Mouse (Mus musculus) cerebellum, adult 2 months (tissue): ENCODE measurements at regions not wholly inside any gene's neighbourhood (a gene's known extent, or its start where the extent isn't known, plus 50 kb on each side); places are given as distances from the start of the nearest gene placed in this dataset.

Experiments
- DNase-seq, 2 experiments: peaks; one replicate each; pipeline ENCODE4 v3.0.0; 2021
- H3K27ac ChIP-seq: fragments of 200-500 bp; 2 replicates; pipeline ENCODE4 v1.5.1; 2012; ENCODE audit warnings: low read length, control low read depth, inconsistent platforms; ENCODE audit not compliant: insufficient read depth
- H3K27me3 ChIP-seq: fragments of 200-500 bp; 2 replicates; pipeline ENCODE4 v1.6.1; 2012; ENCODE audit warnings: inconsistent platforms, mild to moderate bottlenecking, low read length, moderate library complexity; ENCODE audit not compliant: control insufficient read depth, insufficient read depth
- H3K4me1 ChIP-seq: fragments of 200-500 bp; 2 replicates; pipeline ENCODE4 v1.6.1; 2011; ENCODE audit warnings: low read length; ENCODE audit not compliant: control insufficient read depth, insufficient read depth
- H3K4me3 ChIP-seq: fragments of 200-500 bp; replicated peaks from 2 replicates; pipeline ENCODE3; 2011; ENCODE audit warnings: mild to moderate bottlenecking, low read depth, low read length, control low read depth; ENCODE audit not compliant: insufficient read depth
- CTCF ChIP-seq: fragments of 200-500 bp; IDR thresholded peaks from 2 replicates; pipeline ENCODE4 v1.5.1; 2011; ENCODE audit warnings: low read depth, mild to moderate bottlenecking, control low read depth, low read length, moderate library complexity, borderline replicate concordance; ENCODE audit not compliant: insufficient read depth
- POLR2A ChIP-seq: fragments of 200-500 bp; IDR thresholded peaks from 2 replicates; pipeline ENCODE4 v1.6.1; 2011; ENCODE audit warnings: low read length, control low read depth, borderline replicate concordance; ENCODE audit not compliant: insufficient read depth
- WGBS: fragments of 180-500 bp; shearing (Covaris S2); methylation state at CpG from one replicate; pipeline ENCODE4 v1.1.7; 2018; 5-methylcytosine and 5-hydroxymethylcytosine counted together

DNA sequence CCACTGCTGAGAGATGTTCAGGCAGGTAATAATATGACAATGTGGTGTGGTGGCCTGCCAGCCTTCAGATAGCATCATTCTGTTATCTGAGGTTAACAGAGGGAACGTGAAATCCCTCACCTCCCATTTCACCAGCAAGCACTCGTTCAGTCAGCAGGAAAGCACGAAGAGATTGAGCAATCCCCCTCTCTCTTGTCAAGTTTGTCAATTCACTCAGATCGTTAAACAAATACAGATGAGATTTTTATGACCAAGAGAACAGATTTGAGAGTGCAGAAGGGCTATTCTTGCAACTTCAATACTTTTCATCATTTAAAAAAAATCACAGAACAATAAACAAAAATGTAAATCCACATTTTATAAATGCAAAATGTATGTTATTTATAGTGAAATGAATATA lies 380.9 kb upstream of the Mctp2 start:
- Histone ChIP-seq H3K4me3 (no peak overlapping the region), H3K27me3 (no peaks in the 10 kb centered on the region), H3K27ac (no peak overlapping the region), H3K4me1 (peaks cover 5% of the 10 kb centered on the region; the same call in 1 of the 2 replicates)
- WGBS = 65% methylated on average over 4 of the region's 4 CpGs
- no peak for TF ChIP-seq POLR2A
- TF ChIP-seq CTCF = no peak
- DNase-seq = no peak

DNA sequence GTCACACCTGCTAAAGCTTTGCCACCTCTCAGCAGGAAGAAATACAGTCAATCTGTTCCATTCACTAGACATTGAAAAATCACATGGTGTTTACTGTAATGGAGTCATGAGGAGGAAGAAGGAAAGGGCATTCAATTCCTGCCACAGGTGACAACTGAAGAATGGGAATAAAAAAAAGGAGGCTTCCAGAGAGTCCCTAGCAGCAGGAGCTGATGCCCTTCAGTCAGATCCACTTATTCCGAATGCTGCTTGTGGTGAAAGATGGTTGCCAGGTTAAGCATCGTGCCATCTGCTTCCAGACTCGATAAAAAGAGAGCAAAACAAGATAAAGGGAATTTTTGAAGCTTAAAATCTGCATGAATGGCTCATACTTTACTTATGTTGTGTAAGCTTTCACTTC lies 385.0 kb upstream of the Mctp2 start:
- TF ChIP-seq POLR2A (no peak), CTCF (no peak)
- H3K4me1 ChIP-seq = peaks cover 5% of the 10 kb centered on the region; the same call in 1 of the 2 replicates
- WGBS = 7% methylated on average over 3 of the region's 3 CpGs

DNA sequence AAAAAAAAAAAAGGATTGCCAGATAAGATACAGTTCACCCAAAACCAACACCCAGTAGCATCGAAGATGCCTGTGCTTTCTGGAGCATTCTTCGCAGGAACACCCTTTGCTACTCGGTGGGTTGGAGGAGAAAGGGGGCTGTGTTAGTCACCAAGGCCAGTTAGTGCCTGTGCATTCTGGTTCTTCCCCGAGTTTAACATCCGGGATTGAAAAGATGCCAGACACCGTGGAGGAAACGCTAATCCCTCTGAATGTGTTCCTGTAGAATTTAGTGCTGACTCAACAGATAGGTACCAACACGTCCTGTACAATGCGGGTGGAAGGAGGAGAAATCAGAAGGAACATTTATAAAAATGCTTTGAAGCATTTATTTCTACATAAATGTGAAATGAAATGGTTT lies 385.5 kb upstream of the Mctp2 start:
- H3K4me3 ChIP-seq = no peak overlapping the region
- no peaks in the 10 kb centered on the region for H3K27me3 ChIP-seq
- no peak overlapping the region for H3K27ac ChIP-seq
- WGBS = 13% methylated on average over 9 of the region's 9 CpGs
- TF ChIP-seq CTCF (no peak), POLR2A (no peak)
- peaks cover 5% of the 10 kb centered on the region; the same call in 1 of the 2 replicates for H3K4me1 ChIP-seq
- DNase-seq = peak; percentile 39 to 55

More for the DNA sequence above, 385.0 kb upstream of the Mctp2 start:
- Histone ChIP-seq H3K4me3 (no peak overlapping the region), H3K27me3 (no peaks in the 10 kb centered on the region), H3K27ac (no peak overlapping the region)
- peak; percentile 59 to 83 for DNase-seq

DNA sequence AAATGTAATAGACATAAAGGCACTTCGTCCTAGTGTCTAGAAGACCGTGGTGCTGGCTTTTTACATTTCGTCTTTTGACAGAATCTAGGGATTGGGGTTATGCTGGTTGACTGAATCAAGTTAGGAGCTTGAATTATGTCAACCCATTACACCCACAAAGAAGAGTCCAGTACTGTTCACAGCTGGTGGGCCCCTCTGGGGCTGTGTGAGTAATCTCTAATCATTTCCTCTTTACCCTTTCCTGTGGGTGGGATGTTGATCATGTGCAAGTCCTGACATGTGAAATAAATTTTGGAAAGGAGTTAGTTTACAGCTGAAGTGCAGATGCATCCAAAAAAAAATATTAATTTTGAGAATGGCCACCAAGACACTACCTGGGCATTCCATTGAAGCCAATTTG lies 390.3 kb upstream of the Mctp2 start:
- no peak for DNase-seq
- TF ChIP-seq POLR2A (no peak), CTCF (no peak)
- no peak overlapping the region for H3K4me3 ChIP-seq
- no peaks in the 10 kb centered on the region for H3K4me1 ChIP-seq
- H3K27ac ChIP-seq = no peak overlapping the region
- 92% methylated on average over 3 of the region's 3 CpGs for WGBS
- no peaks in the 10 kb centered on the region for H3K27me3 ChIP-seq

DNA sequence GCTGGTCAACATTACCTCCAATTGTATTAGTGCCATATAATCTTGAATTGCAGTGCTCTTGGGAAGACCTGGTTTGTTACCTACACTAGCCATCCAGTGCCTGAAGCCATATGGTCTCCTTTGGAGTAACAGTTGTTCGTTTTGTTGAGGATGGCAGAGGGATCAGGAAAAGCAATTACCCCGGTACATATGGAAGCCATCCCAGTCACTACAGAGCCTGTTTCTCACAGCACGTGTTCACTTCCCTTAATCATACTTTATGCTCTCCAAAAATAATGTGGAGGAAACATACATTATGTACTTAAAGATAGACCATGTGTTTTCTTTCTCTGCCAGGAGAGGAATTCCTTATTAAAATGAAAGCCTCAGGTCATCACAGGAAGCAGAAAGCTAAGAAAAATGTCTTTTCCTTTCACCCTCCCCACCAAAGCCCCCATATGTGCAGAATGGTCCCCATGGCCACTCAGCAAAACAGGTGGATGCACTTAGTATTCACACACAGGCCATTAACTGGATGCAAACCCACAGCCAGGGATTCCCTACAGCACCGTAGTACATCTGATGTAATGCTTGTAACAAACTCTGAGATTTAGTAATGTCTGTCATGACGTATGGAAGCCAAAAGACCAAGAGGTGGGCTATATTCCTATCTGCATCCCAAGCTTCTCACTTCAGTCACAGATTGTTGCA lies 397.4 kb upstream of the Mctp2 start:
- 38% methylated on average over 5 of the region's 5 CpGs for WGBS
- DNase-seq = peak in 1 of 2 experiments; percentile 57
- Histone ChIP-seq H3K4me1 (peaks cover 3% of the 10 kb centered on the region; the same call in 1 of the 2 replicates), H3K27ac (no peak overlapping the region), H3K27me3 (no peaks in the 10 kb centered on the region), H3K4me3 (no peak overlapping the region)
- TF ChIP-seq CTCF (no peak), POLR2A (no peak)

DNA sequence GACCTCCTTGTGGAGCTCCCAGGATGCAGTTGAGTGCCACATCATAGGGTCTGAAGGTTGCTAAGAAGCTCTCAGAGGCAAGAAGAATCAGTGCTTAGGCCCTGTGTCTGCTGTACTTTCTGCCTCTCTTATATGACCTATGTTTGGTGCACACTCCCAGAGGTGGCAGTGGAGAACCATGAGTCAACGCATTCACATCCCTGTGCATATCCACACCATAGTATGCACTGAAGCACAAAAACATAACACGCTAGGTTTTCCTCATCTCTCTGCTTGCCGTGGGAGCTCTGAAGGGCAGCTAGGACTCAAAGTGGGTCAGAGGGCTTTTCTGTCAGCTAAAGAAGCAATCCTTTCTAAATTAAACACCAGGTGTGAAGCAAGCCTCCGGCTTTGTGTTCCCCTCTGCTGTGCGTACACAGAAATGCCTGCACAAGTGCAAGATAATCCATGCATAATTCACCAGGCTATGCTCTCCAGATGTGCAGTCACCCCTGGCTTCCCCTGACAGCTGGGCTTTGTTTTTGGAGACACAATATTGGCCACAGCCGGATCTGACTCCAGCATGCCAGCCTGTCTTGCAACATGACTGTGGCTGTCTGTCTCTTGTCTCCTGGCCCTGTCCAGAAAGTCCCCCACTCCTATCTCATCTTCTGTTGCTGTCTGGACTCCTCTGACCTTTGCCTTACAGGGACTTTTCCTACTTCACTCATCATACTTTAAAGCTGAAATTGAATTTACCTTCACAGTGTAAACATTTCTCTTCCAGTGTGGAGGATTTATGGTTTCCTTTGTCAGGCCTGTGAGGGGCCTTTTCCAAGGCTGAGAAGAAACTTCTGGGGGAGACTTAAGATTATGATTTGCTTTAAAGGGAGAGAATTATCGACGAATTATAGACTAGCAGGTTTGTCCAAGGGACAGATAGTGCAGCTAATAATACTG lies 405.1 kb upstream of the Mctp2 start:
- WGBS = 76% methylated on average over 8 of the region's 8 CpGs
- H3K27me3 ChIP-seq = no peaks in the 10 kb centered on the region
- TF ChIP-seq CTCF (no peak), POLR2A (no peak)
- H3K4me1 ChIP-seq = no peaks in the 10 kb centered on the region
- no peak overlapping the region for H3K4me3 ChIP-seq
- no peak overlapping the region for H3K27ac ChIP-seq
- no peak for DNase-seq

DNA sequence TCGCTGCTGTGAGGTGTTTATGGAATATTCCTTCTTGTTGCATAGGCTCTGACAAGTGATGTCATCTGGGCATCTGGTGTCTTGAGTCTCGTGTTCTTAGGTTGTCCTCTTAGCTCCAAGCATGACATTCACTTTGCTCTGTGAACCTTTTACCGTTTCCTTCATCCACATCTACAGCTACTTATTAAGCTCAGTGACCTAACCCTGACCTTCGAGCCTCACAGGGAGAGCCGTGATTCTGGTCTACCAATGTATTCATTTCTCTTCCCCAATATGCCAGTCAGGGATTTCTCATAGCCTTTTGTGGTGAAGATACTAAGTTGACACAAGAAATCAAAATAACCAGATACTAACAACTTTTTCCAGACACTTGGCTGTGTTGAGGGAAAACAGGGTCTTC lies 409.0 kb upstream of the Mctp2 start:
- H3K4me3 ChIP-seq = no peak overlapping the region
- no peaks in the 10 kb centered on the region for H3K4me1 ChIP-seq
- no peak overlapping the region for H3K27ac ChIP-seq
- TF ChIP-seq CTCF = no peak
- no peak for TF ChIP-seq POLR2A
- no peaks in the 10 kb centered on the region for H3K27me3 ChIP-seq
- DNase-seq = no peak
- WGBS = 81% methylated on average over 5 of the region's 5 CpGs

DNA sequence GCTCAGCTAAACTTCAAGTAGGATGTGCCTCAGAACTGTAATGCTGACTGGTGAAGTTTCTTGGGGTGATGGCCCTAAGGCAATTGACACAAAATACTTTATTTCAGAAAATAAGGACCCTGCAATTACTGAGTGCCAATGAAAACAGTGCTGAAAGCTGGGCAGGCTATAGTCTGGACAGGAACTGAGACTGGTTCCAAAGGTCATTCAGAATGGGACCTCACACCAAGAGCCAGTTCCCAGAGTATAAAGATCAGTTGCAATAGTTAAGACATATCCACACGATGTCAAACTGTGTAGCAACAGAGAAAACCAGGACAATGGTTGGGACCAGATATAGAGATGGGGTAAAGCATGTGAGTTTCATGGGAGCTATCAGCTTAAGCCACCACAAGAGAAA lies 409.6 kb upstream of the Mctp2 start:
- Histone ChIP-seq H3K4me1 (no peaks in the 10 kb centered on the region), H3K27ac (no peak overlapping the region), H3K4me3 (no peak overlapping the region), H3K27me3 (no peaks in the 10 kb centered on the region)
- WGBS = 65% methylated on average over 1 of the region's 1 CpGs
- TF ChIP-seq POLR2A (no peak), CTCF (no peak)
- no peak for DNase-seq
